Mouse (Mus musculus) kidney, postnatal 0 days (tissue): ENCODE measurements around the gene Flot2. TPM values are rescaled to one million over a fixed set of nuclear protein-coding genes. Genes with fewer than 3 reads are reported as not detected.

Experiments
- ATAC-seq: fragments of 200-750 bp; cut with Nextera tagmentation; replicated peaks from 2 replicates; pipeline ENCODE4 v1.8.0; 2017; ENCODE audit warnings: low read depth, moderate number of reproducible peaks, moderate TSS enrichment, moderate library complexity; ENCODE audit not compliant: low FRiP score
- DNase-seq: peaks from one replicate; pipeline ENCODE4 v3.0.0-alpha.2; 2016; ENCODE audit warnings: low spot score
- H3K27ac ChIP-seq: fragments of 300-500 bp; sonication (generic); 2 replicates; pipeline ENCODE4 v1.5.1; 2014; ENCODE audit warnings: mild to moderate bottlenecking
- H3K27me3 ChIP-seq: fragments of 300-500 bp; sonication (generic); 2 replicates; pipeline ENCODE4 v1.6.1; 2014; ENCODE audit warnings: low read length, mixed read lengths; ENCODE audit not compliant: insufficient read depth
- H3K36me3 ChIP-seq: fragments of 300-500 bp; sonication (generic); 2 replicates; pipeline ENCODE4 v1.6.1; 2014; ENCODE audit warnings: low read length, mixed read lengths; ENCODE audit not compliant: insufficient read depth
- H3K4me1 ChIP-seq: fragments of 300-500 bp; sonication (generic); replicated peaks from 2 replicates; pipeline ENCODE4 v1.6.1; 2014; ENCODE audit warnings: antibody characterized with exemption, low read length, mixed read lengths; ENCODE audit not compliant: insufficient read depth
- H3K4me2 ChIP-seq: fragments of 300-500 bp; sonication (generic); 2 replicates; pipeline ENCODE4 v1.6.1; 2014; ENCODE audit warnings: mild to moderate bottlenecking, low read length, moderate library complexity, mixed read lengths
- H3K4me3 ChIP-seq: fragments of 300-500 bp; sonication (generic); replicated peaks from 2 replicates; pipeline ENCODE4 v1.5.1; 2014; ENCODE audit warnings: low read depth, low read length
- H3K9ac ChIP-seq: fragments of 300-500 bp; sonication (generic); 2 replicates; pipeline ENCODE4 v1.6.1; 2014; ENCODE audit warnings: low read depth, low read length
- H3K9me3 ChIP-seq: fragments of 300-500 bp; sonication (generic); replicated peaks from 2 replicates; pipeline ENCODE4 v1.6.1; 2016; ENCODE audit warnings: low read length, inconsistent platforms, mixed read lengths
- CTCF ChIP-seq: IDR thresholded peaks from 2 replicates; pipeline ENCODE4 v1.5.1; 2016; ENCODE audit warnings: antibody characterized with exemption, low read depth, mild to moderate bottlenecking, moderate library complexity
- WGBS: fragments of 180-500 bp; shearing (Covaris S2); extraction: QIAGEN DNeasy Blood & Tissue Kit; methylation state at CpG from one replicate; pipeline ENCODE4 v1.1.7; 2014; 5-methylcytosine and 5-hydroxymethylcytosine counted together
- microRNA counts: library from miRNA; unstranded; fragments of <30 nt; microRNA quantifications from one replicate; lab custom pipeline; 2015
- microRNA-seq: library from miRNA; unstranded; fragments of <30 nt; microRNA quantifications from one replicate; pipeline ENCODE4, GENCODE M21; 2016
- polyA plus RNA-seq: library from polyadenylated mRNA; unstranded; fragments of >200 nt; fragmentation: Nextera tagmentation; extraction: Ambion mirVana; gene quantifications from 2 replicates; pipeline ENCODE4 v1.2.1, GENCODE M21; 2015

Flot2 gene
- polyA plus RNA-seq, 1 experiment from 2014 or later, result 38.5 TPM

GRCm38 (mm10) chr11:78095144-78095516 lies 57.4 kb downstream of the Flot2 start:
- Histone ChIP-seq H3K36me3 (no peaks in the 10 kb centered on the region), H3K4me1 (peaks cover 7% of the 10 kb centered on the region; the same call in 1 of the 2 replicates), H3K9me3 (no peaks in the 10 kb centered on the region), H3K4me3 (peak overlapping the region; percentile 77), H3K27me3 (no peaks in the 10 kb centered on the region), H3K4me2 (peak overlapping the region; percentile 92), H3K9ac (peak overlapping the region; percentile 64), H3K27ac (peak overlapping the region; percentile 38; the same call in 1 of the 2 replicates)
- no peak for ATAC-seq
- no peak for TF ChIP-seq CTCF
- no peak for DNase-seq
- WGBS, result 14% methylated on average over 5 of the region's 5 CpGs

DNA sequence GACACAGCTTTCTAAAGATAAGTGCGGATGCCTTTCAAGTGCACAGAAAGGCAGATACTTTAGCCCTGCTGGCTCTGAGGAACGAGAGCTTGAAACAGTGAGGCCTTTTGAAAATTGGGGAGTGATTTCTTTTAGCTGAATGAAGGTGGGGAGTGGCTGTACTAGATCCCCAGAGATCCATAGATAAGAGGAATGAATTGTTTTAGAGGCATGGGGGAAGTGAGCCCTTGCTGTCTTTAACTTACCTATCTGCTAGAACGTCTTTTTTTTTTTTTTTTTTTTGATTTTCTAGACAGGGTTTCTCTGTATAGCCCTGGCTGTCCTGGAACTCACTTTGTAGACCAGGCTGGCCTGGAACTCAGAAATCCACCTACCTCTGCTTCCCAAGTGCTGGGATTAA lies 59.3 kb downstream of the Flot2 start:
- Histone ChIP-seq H3K4me3 (no peak overlapping the region), H3K9ac (no peak overlapping the region)
- ATAC-seq, result no peak

DNA sequence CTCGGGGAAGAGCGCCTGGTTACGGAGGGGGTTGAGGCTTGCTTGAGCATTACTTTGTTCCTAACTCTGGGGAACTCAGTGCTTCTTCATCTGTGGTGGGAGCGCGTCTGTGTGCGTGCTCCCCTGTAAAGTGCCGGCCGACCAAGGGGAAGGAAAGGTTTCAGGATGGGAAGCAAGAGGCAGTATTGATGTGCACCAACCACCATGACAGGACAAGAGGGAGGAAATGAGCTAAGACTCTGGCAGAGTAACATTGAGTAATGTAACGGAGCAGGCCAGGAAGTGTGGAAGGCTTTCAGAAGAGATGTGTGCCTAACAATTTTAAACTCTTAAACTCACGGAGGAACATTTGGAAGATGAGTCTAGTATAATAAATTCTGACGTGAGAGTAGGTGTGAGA lies 63.0 kb downstream of the Flot2 start:
- no peak for ATAC-seq
- WGBS, result 72% methylated on average over 11 of the region's 11 CpGs
- DNase-seq, result no peak
- Histone ChIP-seq H3K9ac (no peak overlapping the region), H3K4me1 (peaks cover 2% of the 10 kb centered on the region; the same call in 1 of the 2 replicates), H3K27ac (peak overlapping the region; percentile 19; the same call in 1 of the 2 replicates), H3K27me3 (no peaks in the 10 kb centered on the region), H3K9me3 (no peaks in the 10 kb centered on the region), H3K4me3 (no peak overlapping the region), H3K36me3 (0 out of 2 replicates have a peak, but pooled peaks cover 2% of the 10 kb centered on the region), H3K4me2 (no peak overlapping the region)
- no peak for TF ChIP-seq CTCF

More for the DNA sequence above, 59.3 kb downstream of the Flot2 start:
- 59% methylated on average over 3 of the region's 3 CpGs for WGBS
- DNase-seq, result no peak
- H3K36me3 ChIP-seq, result 0 out of 2 replicates have a peak, but pooled peaks cover under 1% of the 10 kb centered on the region
- H3K27me3 ChIP-seq, result no peaks in the 10 kb centered on the region
- peaks cover 7% of the 10 kb centered on the region; the same call in 1 of the 2 replicates for H3K4me1 ChIP-seq
- no peak overlapping the region for H3K27ac ChIP-seq
- H3K9me3 ChIP-seq, result no peaks in the 10 kb centered on the region
- H3K4me2 ChIP-seq, result no peak overlapping the region
- no peak for TF ChIP-seq CTCF

GRCm38 (mm10) chr11:78102142-78102541 lies 64.4 kb downstream of the Flot2 start:
- Histone ChIP-seq H3K27ac (no peak overlapping the region), H3K9me3 (no peaks in the 10 kb centered on the region), H3K27me3 (no peaks in the 10 kb centered on the region), H3K4me3 (no peak overlapping the region), H3K4me1 (no peaks in the 10 kb centered on the region), H3K9ac (no peak overlapping the region), H3K4me2 (no peak overlapping the region), H3K36me3 (0 out of 2 replicates have a peak, but pooled peaks cover 2% of the 10 kb centered on the region)
- no peak for TF ChIP-seq CTCF
- DNase-seq (no peak), ATAC-seq (no peak)
- WGBS, result 90% methylated on average over 5 of the region's 5 CpGs

DNA sequence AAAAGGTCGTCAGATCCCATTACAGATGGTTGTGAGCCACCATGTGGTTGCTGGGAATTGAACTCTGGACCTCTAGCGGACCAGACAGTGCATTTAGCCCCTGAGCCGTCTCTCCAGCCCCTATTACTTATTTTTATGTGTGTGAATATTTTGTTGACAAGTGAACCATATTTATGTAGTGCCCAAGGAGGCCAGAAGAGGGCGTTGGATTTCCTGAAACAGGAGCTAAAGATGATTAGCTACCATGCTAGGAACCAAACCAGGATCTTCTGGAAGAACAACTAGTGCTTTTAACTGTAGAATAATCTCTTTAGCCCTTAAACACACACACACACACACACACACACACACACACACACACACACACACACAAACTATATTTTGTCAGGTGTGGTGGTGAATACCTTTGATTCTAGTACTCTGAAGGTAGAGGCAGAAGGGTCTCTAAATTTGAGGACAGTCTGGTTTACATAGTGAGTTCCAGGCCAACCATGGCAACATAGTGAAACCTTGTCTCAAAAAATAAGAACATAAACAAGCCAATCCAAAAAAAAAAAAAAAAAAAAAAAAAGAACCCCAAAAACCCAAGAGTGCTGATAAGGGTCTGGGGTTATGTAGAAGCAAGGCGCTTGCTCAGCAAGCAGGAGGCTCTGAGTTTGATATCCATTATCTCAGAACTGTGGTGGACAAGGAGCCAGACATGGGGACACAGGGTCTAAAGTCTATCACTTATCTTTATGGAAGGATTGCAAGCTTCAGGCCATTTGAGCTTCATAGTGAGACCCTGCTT lies 65.4 kb downstream of the Flot2 start:
- Histone ChIP-seq H3K27me3 (no peaks in the 10 kb centered on the region), H3K9me3 (no peaks in the 10 kb centered on the region), H3K36me3 (0 out of 2 replicates have a peak, but pooled peaks cover 9% of the 10 kb centered on the region), H3K4me3 (no peak overlapping the region), H3K27ac (no peak overlapping the region), H3K4me1 (no peaks in the 10 kb centered on the region), H3K4me2 (no peak overlapping the region), H3K9ac (no peak overlapping the region)
- peak; percentile 42; the same call in 1 of the 2 replicates for TF ChIP-seq CTCF
- no peak for ATAC-seq
- 60% methylated on average over 5 of the region's 5 CpGs for WGBS
- DNase-seq, result no peak

DNA sequence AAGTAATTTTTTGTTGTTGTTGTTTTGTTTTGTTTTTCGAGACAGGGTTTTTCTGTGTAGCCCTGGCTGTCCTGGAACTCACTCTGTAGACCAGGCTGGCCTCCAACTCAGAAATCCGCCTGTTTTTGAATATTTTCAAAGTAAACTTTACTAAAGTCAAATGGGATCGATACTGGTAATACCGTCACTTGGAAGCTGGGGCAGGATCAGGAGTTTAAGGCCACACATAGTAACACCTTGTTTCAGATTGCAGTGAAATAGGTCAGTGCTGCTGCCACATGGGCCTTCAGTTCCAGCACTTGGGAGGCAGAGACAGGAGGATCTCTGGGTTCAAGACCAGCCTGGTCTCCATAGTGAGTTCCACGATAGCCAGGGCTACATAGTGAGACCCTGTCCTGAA lies 66.8 kb downstream of the Flot2 start:
- H3K9ac ChIP-seq, result no peak overlapping the region
- no peak overlapping the region for H3K4me2 ChIP-seq
- H3K36me3 ChIP-seq, result 0 out of 2 replicates have a peak, but pooled peaks cover 9% of the 10 kb centered on the region
- no peak overlapping the region for H3K27ac ChIP-seq
- 91% methylated on average over 5 of the region's 5 CpGs for WGBS
- H3K9me3 ChIP-seq, result no peaks in the 10 kb centered on the region
- no peaks in the 10 kb centered on the region for H3K4me1 ChIP-seq
- no peak for ATAC-seq
- TF ChIP-seq CTCF, result no peak
- no peak overlapping the region for H3K4me3 ChIP-seq
- no peak for DNase-seq
- H3K27me3 ChIP-seq, result no peaks in the 10 kb centered on the region

MicroRNAs within 50 kb of the gene (microRNA counts, 519-probe panel; counts per million panel counts)
- microRNA mmu-miR-144 (lab: Ali Mortazavi, UCI) (5,170 counts per million, percentile 84 among the panel's probes with 10 or more counts), microRNA mmu-miR-451 (lab: Ali Mortazavi, UCI) (5,522 counts per million, percentile 87 among the panel's probes with 10 or more counts)

Small RNA genes within 50 kb of the gene (microRNA-seq; reads per million reads assigned to microRNA genes)
- gene Mir144 (37.7 reads per million, percentile 41 among the genes with 10 or more reads in this experiment), gene Mir451a (not detected), gene Mir451b (not detected)

Other genes starting within 250 kb of the Flot2 start
- 20.9 and 24.3 TPM in 2 replicates for gene Pipox, start 143.8 kb upstream of the Flot2 start, polyA plus RNA-seq
- 0.17 TPM in 1 of 2 replicates, not detected in the other for gene Sez6, start 107.1 kb upstream of the Flot2 start, polyA plus RNA-seq
- gene Phf12, start 55.2 kb upstream of the Flot2 start, polyA plus RNA-seq, result 9.3 and 11.1 TPM in 2 replicates
- 13.6 and 15.2 TPM in 2 replicates for gene Dhrs13, start 5.7 kb upstream of the Flot2 start, polyA plus RNA-seq
- 25.0 and 26.9 TPM in 2 replicates for gene Eral1, start 42.5 kb downstream of the Flot2 start, polyA plus RNA-seq
- gene Fam222b, start 56.7 kb downstream of the Flot2 start, polyA plus RNA-seq, result 13.3 and 13.8 TPM in 2 replicates
- gene Traf4, start 127.7 kb downstream of the Flot2 start, polyA plus RNA-seq, result 79.2 and 79.6 TPM in 2 replicates
- 18.2 and 19.9 TPM in 2 replicates for gene Nek8, start 138.7 kb downstream of the Flot2 start, polyA plus RNA-seq
- 43.4 and 46.6 TPM in 2 replicates for gene Tlcd1, start 138.8 kb downstream of the Flot2 start, polyA plus RNA-seq
- gene Rpl23a, start 145.7 kb downstream of the Flot2 start, polyA plus RNA-seq, result 1,409 and 1,636 TPM in 2 replicates
- 129 and 131 TPM in 2 replicates for gene Rab34, start 150.5 kb downstream of the Flot2 start, polyA plus RNA-seq
- gene Proca1, start 155.5 kb downstream of the Flot2 start, polyA plus RNA-seq, result 3.1 and 3.2 TPM in 2 replicates
- gene Sdf2, start 207.8 kb downstream of the Flot2 start, polyA plus RNA-seq, result 104 and 106 TPM in 2 replicates
- 14.4 and 16.8 TPM in 2 replicates for gene Supt6, start 208.1 kb downstream of the Flot2 start, polyA plus RNA-seq
- gene 2610507B11Rik, start 223.8 kb downstream of the Flot2 start, polyA plus RNA-seq, result 96.3 and 98.2 TPM in 2 replicates